Mouse (Mus musculus) cerebellum, postnatal 25 days (tissue): ENCODE measurements around the gene Stard10.

Source experiments
- DNase-seq, 2 experiments: peaks; one replicate each; pipeline ENCODE4 v3.0.0; 2021; ENCODE audit warnings: mixed read lengths in 2 of 2

Stard10 gene

GRCm38 (mm10) chr7:101317014-101317413, at the start of gene Stard10:
Gene Stard10 (plus strand): TSS chr7:101317086.
- DNase-seq: no peak

DNA sequence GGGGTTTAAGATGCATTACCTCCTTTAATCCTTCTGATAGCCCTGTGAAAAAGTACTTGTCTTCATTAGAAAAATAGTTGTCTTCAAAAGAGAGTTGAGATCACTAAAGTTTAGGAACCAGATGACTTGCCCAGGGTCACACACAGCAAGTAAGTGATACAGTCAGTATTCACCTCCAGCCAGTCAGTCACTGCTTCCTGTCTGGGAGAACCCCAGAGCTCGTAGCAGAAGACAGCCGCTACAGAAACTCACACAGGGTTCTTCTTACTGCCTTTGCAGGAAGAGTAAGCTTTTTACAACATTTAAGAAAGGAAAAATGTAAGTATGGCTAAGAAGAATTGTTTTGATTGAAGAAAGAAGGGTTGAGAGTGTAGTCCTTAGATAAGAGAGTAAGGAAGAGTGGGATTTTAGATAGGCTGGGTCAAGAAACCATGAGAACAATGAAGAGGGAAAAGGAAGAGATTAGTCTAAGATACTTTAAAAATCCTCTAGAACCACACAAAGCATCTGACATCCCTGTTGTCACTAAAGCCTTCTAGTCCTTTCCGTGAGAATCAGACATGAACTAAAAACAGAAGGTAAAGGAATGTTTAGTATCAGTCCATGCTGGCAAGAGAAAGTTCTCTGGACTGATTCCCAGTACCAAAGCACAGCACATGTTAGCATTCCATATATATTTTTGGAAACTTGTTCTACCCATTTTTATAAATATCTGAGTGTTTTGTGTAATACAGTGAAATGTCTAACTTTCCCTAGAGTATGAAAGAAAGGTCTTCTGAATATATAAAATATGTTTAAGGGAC, 49.2 kb upstream of the Stard10 start:
- DNase-seq: no peak

DNA sequence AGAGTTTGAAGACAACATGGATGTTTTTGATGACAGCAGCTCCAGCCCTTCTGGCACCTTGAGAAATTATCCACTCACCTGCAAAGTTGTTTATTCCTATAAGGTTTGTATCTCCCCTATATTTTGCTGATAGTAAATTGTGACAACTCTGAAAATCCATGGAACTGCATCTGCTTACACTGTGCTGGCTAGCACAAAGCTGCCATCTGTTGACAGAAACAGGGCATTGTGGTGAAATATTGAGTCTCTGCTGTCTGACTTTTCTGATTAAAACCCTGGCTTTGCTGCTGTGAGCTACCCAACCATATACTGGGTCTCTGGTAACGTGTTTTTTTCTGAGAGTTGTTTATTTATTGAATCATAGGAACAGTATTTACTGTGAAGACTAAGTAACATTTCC, 45.3 kb upstream of the Stard10 start:
- DNase-seq: no peak

DNA sequence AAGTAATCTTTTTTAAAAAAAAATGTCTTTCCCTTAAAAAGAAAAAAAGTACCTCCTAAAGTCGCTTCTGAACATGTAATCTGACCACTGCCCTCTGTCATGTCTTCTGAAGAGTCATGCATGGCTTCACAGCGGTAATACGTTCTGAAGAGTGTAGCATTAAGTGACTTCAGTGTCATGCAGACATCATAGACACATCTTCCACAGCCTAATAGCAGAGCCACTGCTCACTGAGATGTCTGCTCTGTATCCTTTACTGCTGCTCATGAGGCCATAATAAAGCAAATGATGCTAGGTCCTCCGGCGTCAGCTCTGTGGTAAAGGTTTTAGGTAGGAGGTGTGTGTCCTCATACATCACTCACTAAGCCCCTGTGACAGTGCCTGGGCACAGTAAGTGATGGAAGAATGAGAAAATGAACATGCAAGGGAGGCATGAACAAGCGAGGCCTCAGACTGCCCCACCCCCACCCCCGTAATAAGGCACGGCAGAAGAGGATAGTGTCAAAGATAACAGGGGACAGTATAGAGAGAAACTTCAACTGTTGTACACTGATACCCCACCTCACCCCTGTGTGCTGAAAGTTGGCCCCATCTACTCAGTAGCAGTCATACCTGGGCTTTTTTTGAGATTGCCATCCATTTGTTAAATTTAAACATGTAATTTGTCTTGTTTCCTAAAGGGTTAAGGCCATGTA, 44.3 kb upstream of the Stard10 start:
- no peak for DNase-seq

GRCm38 (mm10) chr7:101282721-101283120, 34.2 kb upstream of the Stard10 start:
- DNase-seq: no peak

DNA sequence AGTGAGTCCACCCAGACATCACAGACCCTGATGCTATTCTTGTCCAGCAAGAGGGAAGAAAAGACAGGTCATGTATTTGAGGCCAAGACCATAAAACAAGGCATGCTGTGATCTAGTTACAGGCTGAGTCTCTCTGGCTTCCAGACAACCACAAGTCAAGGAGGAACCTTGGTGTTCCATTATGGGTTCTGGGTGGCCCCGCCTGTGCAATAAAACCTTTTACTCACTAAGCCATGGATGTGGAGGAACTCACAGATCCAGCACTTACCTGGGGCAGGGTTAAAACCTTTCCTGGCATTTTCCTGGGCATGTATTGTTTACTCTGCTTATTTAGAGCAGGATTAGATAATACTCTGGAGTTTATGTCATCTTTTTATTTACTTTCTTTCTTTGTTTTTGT, 32.4 kb upstream of the Stard10 start:
- DNase-seq: no peak

GRCm38 (mm10) chr7:101286891-101287290, 30.0 kb upstream of the Stard10 start:
- DNase-seq: no peak

- no peak for DNase-seq
Observed at GRCm38 (mm10) chr7:101287820-101288219, 29.1 kb upstream of the Stard10 start.

DNA sequence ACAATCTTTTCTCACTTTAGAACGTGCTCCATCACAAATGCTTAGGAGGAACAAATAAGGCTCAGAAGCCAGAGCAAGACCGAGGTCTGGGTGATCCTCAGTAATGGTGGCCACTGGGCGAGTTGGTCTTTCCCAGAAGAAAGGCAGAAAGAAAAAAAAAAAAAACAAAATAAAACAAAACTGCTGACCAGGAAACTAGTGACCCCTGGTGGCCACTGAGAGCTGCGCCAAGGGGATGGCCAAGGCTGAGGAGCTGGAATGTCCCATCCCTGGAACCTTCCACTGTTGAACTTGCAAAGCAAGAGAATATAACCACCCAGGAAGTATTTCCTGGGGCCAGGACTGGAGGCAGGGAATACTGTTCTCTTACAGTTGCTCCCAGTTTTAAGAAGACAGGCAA, 28.4 kb upstream of the Stard10 start:
- DNase-seq: peak; percentile 51 to 75

DNA sequence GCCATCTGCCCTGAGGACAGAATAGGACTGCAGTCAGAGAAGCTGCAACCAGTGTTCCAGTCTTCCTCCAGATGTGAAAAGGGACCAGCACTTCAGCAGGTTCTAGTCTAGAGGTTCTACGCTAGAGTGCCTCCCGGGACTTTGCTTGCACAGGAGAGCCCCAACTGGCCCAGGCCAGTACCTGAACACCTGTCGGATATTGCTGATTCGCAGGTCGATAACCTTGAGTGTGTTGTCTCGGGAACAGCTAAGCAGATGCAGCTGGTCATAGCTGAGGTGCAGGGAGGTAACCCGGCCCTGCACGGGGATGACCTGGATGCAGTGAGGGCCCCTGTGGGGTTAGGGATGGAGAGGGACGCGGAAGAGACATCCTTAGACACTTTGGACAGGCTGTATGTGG, 26.5 kb upstream of the Stard10 start:
- DNase-seq: no peak

DNA sequence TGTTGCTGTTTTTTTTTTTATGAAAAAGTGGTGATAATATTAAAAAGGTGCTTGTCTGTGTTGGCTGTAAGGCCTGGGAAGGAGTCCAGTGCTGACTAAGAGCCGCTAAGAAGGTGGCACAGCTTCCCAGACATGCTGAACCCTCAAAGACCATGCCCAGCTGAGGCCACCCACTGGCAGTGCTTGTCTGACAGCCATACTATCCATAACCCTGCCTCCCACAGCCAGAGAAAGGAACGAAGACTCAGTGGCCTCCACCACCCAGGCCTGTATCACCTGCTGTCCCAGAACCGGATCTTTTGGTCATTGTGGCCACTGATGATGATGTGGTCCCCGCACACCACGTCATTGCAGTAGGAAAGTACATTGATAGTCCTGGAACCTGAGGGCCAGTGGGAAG, 25.7 kb upstream of the Stard10 start:
- DNase-seq: no peak

- DNase-seq: no peak
Observed at GRCm38 (mm10) chr7:101291641-101292040, 25.2 kb upstream of the Stard10 start.

GRCm38 (mm10) chr7:101292086-101292485, 24.8 kb upstream of the Stard10 start:
- DNase-seq: no peak

- DNase-seq: no peak
Observed at GRCm38 (mm10) chr7:101292696-101293095, 24.2 kb upstream of the Stard10 start.

DNA sequence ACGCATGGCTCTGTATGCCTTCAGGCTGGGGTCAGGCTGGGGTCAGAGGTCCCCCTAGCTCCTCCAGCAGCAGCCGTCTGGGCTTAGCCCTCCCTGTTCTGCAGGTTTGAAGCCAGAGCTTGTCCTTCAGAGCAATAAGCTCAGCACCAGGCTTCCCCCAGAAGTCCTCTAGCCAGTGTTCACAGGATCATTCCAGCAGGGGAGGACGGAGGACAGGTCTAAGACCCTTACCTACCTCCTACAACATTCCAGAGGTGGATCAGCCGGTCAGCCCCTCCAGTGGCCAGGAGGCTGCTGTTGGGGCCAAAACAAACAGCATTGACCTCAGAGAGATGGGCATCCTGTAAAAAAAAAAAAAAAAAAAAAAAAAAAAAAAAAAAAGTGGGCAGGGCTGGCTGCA, 23.7 kb upstream of the Stard10 start:
- no peak for DNase-seq

GRCm38 (mm10) chr7:101293611-101294010, 23.3 kb upstream of the Stard10 start:
- no peak for DNase-seq

DNA sequence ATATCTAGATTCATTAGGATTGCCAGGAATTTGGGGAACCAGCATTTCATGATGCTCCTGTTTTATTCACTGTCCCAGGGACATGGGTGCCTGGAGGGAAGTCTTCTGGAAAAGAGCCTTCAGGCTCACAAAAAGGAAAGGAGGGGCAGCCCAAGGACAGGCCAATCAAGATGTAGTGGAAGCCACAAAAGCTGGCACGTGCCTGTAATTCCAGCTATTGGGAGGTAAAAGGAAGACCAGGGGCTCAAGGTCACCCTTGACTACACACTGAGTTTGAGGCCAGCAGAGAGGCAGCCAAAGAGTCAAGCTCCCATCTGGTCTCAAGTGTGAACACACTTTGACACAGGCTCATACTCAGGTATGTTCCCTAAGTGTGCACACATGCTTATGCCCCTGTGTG, 21.4 kb upstream of the Stard10 start:
- DNase-seq: no peak

DNA sequence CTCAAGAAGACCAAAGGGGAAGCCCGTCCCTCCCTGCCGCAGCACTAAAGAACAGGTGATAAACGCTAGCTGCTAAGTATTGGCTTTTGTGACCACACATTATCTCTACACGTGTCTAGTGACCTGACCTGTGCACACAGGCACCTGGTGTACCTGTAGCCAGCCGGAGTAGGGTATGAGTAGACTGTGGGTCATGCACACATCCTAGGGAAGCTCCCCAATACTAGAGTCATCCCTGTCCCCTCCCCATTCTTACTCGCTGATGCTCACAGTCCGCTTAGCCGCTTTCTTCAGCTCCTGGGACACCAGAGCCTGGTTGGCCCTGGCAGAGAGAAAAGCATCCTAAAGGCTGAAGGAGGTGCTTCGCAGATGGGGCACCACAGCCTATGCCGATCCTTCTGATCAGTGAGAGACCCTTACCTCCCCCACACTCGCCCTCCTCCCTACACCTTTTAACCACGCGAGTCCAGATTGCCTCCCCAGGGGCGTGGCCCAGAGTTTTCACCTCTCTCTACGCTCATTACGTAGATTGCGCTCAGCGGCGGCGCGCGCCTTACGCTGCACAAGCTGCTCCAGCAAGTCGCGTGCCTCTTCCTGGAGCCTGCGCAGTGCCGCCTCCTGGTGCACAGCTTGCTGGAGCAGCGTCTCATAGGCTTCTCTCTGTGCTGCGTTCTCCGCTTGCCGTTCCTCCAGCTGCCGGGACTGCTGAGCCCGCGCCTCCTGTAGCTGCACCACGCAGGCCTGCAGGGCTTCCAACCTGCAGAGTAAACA, 20.4 kb upstream of the Stard10 start:
- DNase-seq: peak; percentile 90 to 94

DNA sequence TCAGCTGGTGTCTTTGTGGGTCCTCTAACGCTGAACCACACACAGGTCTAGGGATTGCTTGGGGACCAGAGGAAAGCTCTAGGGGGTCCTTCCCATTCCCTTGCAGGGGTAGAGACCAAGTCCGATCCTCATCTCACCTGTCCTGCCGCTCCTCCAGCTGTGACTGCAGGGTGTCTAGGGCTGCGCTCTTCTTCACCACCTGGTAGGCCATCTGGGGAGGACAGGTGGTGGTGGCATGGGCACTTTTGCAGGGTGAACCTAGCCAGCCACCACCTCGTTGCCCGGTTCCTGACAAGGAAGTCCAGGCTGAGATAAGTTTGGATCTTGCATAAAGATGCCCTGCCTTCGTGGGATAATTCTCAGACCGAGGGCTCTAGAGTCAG, 19.9 kb upstream of the Stard10 start:
- peak in 1 of 2 experiments; percentile 74 for DNase-seq

DNA sequence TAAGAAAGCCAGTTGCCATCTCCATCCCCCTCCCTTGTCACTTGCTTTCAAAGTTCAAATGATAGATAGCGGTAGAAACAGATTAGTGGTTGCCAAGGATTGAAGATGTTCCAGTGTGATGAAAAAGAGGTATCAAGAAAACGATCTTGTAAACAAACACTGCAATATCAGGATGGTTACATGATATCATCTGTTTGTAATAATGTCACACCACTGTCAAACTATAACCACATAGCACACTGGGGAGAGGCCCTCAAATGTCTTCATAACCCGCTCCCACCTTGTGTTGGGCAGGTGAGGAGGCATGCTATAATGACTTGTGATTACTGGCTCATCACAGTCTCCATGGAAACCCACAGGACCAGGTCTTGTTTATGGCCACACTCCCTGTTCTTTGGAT, 18.5 kb upstream of the Stard10 start:
- DNase-seq: no peak

DNA sequence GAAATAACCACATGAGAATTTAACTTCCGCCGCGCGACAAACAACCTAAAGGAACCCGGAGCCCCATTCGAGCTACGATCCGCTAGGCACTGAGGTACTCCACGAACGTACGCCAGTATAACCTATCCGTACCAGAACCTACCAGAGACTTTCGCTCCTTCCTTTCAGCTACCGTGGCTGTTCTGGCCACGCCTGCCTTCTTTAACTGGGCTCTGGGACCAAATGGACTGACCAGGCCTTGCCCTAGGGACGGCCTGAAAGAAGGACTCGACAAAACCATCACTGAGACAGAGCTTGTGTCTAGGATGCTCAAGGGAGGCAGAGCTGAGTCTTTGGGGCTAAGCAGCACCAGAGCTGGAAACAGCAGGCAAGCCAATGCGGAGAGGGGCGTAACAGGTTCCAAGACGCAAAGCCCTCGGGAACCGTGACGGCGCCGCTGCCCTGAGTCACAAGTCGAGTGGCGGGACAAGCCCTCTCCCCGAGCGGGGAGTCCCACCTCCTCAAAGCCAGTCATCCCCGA, 15.5 kb upstream of the Stard10 start:
- no peak for DNase-seq

DNA sequence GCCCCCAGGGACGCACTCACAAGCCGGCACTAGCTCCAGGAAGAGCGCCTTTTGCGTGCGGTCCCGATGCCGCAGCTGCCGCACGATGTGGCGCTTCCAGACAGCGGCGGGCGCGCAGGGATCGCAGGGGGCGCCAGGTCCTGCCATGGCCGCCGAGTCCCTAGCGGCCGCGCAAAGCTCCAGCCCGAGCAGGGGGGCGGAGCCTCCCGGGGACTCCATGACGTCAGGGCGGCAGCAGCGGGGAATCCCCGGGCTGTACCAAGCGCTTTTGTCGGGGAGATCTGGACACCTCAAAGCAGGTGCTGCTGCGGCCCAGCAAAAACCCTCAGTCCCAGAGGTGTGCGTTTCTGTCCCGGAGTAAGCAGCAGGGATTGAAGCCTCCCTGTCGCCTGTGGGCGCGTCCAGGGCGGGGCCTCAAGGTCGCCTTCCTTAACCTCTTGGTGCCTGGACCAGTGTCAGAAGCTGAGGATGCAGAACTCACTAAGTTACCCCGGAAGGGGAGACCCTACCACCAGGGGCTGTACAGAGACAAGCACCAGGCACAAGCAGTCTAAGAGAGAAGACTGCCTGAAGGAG, 14.9 kb upstream of the Stard10 start, which contains the start of gene Atg16l2:
Gene Atg16l2, minus strand, starts transcription at position 371 of the 576 bp plus-strand sequence.
- peak; percentile 97 for DNase-seq

DNA sequence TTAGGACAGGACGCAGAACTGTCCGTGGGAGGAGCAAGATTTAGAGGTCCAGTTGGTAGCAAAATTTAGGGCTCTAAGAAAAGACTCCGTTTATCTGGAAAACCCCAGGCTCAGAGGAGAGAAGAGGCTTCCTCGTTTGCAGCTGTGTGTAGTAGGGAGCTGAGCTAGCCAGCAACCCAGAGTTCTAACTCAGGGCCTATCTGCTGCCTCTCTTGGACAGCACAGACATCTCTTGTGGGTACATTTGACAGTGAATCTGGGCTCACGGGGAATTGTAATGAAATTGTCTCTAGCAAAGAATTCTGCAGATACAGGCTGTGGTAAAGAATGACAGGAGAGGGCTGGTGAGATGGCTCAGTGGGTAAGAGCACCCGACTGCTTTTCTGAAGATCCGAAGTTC, 14.2 kb upstream of the Stard10 start:
- no peak for DNase-seq
